Mouse (Mus musculus): ENCODE results near the gene Kcnc3.

The Kcnc3 gene

GRCm38 (mm10) chr7:44590402-44591347 is at the start of gene Kcnc3:
Gene Kcnc3, plus strand, starts transcription at chr7:44590664.
- DNase-seq (ENCODE audit: low spot score): peak; percentile 54

- DNase-seq (ENCODE audit: low spot score): no peak
Observed at GRCm38 (mm10) chr7:44542555-44542954, 47.9 kb upstream of the Kcnc3 start.

- no peak for DNase-seq (ENCODE audit: low spot score)
Observed at GRCm38 (mm10) chr7:44543071-44543470, 47.4 kb upstream of the Kcnc3 start.

- DNase-seq (ENCODE audit: low spot score): no peak
Observed at GRCm38 (mm10) chr7:44546274-44546673, 44.2 kb upstream of the Kcnc3 start.

GRCm38 (mm10) chr7:44547041-44547440 is 43.4 kb upstream of the Kcnc3 start:
- no peak for DNase-seq (ENCODE audit: low spot score)

- no peak for DNase-seq (ENCODE audit: low spot score)
Observed at GRCm38 (mm10) chr7:44547725-44548124, 42.7 kb upstream of the Kcnc3 start.

GRCm38 (mm10) chr7:44548497-44549087 is 41.9 kb upstream of the Kcnc3 start, which contains the start of gene Pold1:
Gene Pold1, minus strand, starts transcription at chr7:44548849.
- DNase-seq (ENCODE audit: low spot score): peak; percentile 100

- no peak for DNase-seq (ENCODE audit: low spot score)
Observed at GRCm38 (mm10) chr7:44549621-44550408, 40.6 kb upstream of the Kcnc3 start.

- DNase-seq (ENCODE audit: low spot score): no peak
Observed at GRCm38 (mm10) chr7:44550409-44550678, 40.1 kb upstream of the Kcnc3 start.

- no peak for DNase-seq (ENCODE audit: low spot score)
Observed at GRCm38 (mm10) chr7:44551301-44551700, 39.2 kb upstream of the Kcnc3 start.

- DNase-seq (ENCODE audit: low spot score): no peak
Observed at GRCm38 (mm10) chr7:44551731-44552130, 38.7 kb upstream of the Kcnc3 start.

GRCm38 (mm10) chr7:44552141-44552908 is 38.1 kb upstream of the Kcnc3 start:
- DNase-seq (ENCODE audit: low spot score): no peak

GRCm38 (mm10) chr7:44553196-44553764 is 37.2 kb upstream of the Kcnc3 start:
- DNase-seq (ENCODE audit: low spot score): peak; percentile 84

- peak; percentile 92 for DNase-seq (ENCODE audit: low spot score)
Observed at GRCm38 (mm10) chr7:44553826-44554225, 36.6 kb upstream of the Kcnc3 start, which contains the start of gene Nr1h2. Gene Nr1h2, minus strand, starts transcription at chr7:44553951.

GRCm38 (mm10) chr7:44557629-44558028 is 32.8 kb upstream of the Kcnc3 start:
- DNase-seq (ENCODE audit: low spot score): no peak

GRCm38 (mm10) chr7:44560435-44561400 is 29.7 kb upstream of the Kcnc3 start:
- DNase-seq (ENCODE audit: low spot score): peak; percentile 75

- no peak for DNase-seq (ENCODE audit: low spot score)
Observed at GRCm38 (mm10) chr7:44563284-44563683, 27.2 kb upstream of the Kcnc3 start.

GRCm38 (mm10) chr7:44564486-44564885 is 26.0 kb upstream of the Kcnc3 start:
- no peak for DNase-seq (ENCODE audit: low spot score)

- DNase-seq (ENCODE audit: low spot score): no peak
Observed at GRCm38 (mm10) chr7:44565414-44565813, 25.1 kb upstream of the Kcnc3 start.

GRCm38 (mm10) chr7:44568803-44569202 is 21.7 kb upstream of the Kcnc3 start:
- DNase-seq (ENCODE audit: low spot score): no peak
